Mouse (Mus musculus) E14TG2a.4 (cell line): ENCODE results near the gene Ly75.

Experiments
- H3K27me3 ChIP-seq: 2 replicates; pipeline ENCODE4 v1.6.1; 2014; ENCODE audit warnings: low read length, control low read depth; ENCODE audit not compliant: insufficient read depth
- H3K36me3 ChIP-seq: 2 replicates; pipeline ENCODE4 v1.6.1; 2014; ENCODE audit warnings: low read length, control low read depth; ENCODE audit not compliant: insufficient read depth
- H3K4me1 ChIP-seq: replicated peaks from 2 replicates; pipeline ENCODE4 v1.6.1; 2014; ENCODE audit warnings: low read depth, low read length, control low read depth
- H3K4me3 ChIP-seq: replicated peaks from 2 replicates; pipeline ENCODE4 v1.5.1; 2014; ENCODE audit warnings: mild to moderate bottlenecking, low read length
- H3K9me3 ChIP-seq: 2 replicates; pipeline ENCODE4 v1.6.1; 2014; ENCODE audit warnings: low read length, control low read depth
- CTCF ChIP-seq: conservative IDR thresholded peaks from 2 replicates; pipeline ENCODE4 v1.5.1; 2014; ENCODE audit warnings: low read length
- NANOG ChIP-seq: IDR thresholded peaks from 2 replicates; pipeline ENCODE4 v1.6.1; 2014; ENCODE audit warnings: borderline replicate concordance, low read length, mixed read lengths
- POU5F1 ChIP-seq: IDR thresholded peaks from 2 replicates; pipeline ENCODE4 v1.6.1; 2014; ENCODE audit warnings: low read length, borderline replicate concordance

The Ly75 gene

GRCm38 (mm10) chr2:60382858-60383669, at the start of gene Ly75:
Ly75 (minus strand) TSS chr2:60383303.
- Histone ChIP-seq H3K4me3 (peak within 1 kb of the TSS; percentile 85), H3K27me3 (0 out of 2 replicates have a peak, but pooled peaks cover 9% of the 10 kb centered on the region), H3K4me1 (peaks cover 43% of the 10 kb centered on the region), H3K9me3 (no peaks in the 10 kb centered on the region), H3K36me3 (peaks cover 25% of the 10 kb centered on the region)
- TF ChIP-seq CTCF (no peak), POU5F1 (no peak), NANOG (no peak)

- no peaks in the 10 kb centered on the region for H3K27me3 ChIP-seq
- H3K36me3 ChIP-seq, result no peaks in the 10 kb centered on the region
- H3K9me3 ChIP-seq, result no peaks in the 10 kb centered on the region
- no peak overlapping the region for H3K4me3 ChIP-seq
- peaks cover 14% of the 10 kb centered on the region for H3K4me1 ChIP-seq
- TF ChIP-seq CTCF (no peak), POU5F1 (no peak), NANOG (no peak)
Observed at GRCm38 (mm10) chr2:60430315-60431021, 47.4 kb upstream of the Ly75 start.

- TF ChIP-seq POU5F1 (no peak), CTCF (peak; percentile 94)
Observed at GRCm38 (mm10) chr2:60418075-60418474, 35.0 kb upstream of the Ly75 start.

DNA sequence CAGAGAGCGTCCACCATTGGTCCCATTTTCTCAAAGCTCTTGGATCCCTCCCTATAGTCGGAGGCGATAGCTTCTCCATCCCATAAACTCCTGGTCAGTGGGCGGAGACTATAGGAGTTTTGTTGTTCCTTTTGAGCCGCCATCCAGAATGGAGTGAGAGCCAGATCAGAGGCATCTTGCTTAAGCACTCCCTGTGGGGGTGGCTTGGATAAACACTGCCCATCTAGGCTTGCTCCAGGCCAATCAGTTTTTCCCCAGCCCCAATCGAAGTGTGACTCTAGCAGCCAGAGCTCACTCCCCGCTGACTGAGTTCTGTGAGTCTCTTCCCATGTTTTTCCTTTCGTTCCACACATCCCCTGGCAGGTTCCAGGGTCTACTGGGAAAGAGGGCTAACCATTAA, 31.2 kb upstream of the Ly75 start:
- TF ChIP-seq POU5F1, result no peak
- no peak for TF ChIP-seq CTCF
- H3K9me3 ChIP-seq, result no peaks in the 10 kb centered on the region
- no peaks in the 10 kb centered on the region for H3K27me3 ChIP-seq

More at GRCm38 (mm10) chr2:60418075-60418474, 35.0 kb upstream of the Ly75 start:
- no peaks in the 10 kb centered on the region for H3K27me3 ChIP-seq
- H3K9me3 ChIP-seq, result no peaks in the 10 kb centered on the region
- H3K4me3 ChIP-seq, result no peak overlapping the region
- no peaks in the 10 kb centered on the region for H3K36me3 ChIP-seq
- H3K4me1 ChIP-seq, result peaks cover 21% of the 10 kb centered on the region

GRCm38 (mm10) chr2:60413006-60413650, 30.0 kb upstream of the Ly75 start:
- Histone ChIP-seq H3K36me3 (no peaks in the 10 kb centered on the region), H3K4me3 (no peak overlapping the region), H3K27me3 (no peaks in the 10 kb centered on the region), H3K4me1 (peaks cover 70% of the 10 kb centered on the region), H3K9me3 (no peaks in the 10 kb centered on the region)
- no peak for TF ChIP-seq CTCF
- TF ChIP-seq POU5F1, result no peak
- no peak for TF ChIP-seq NANOG

More for the DNA sequence above, 31.2 kb upstream of the Ly75 start:
- Histone ChIP-seq H3K4me1 (peaks cover 59% of the 10 kb centered on the region), H3K4me3 (peak overlapping the region; percentile 58), H3K36me3 (no peaks in the 10 kb centered on the region)

- TF ChIP-seq POU5F1 (no peak), NANOG (peak; percentile 36; the same call in 1 of the 2 replicates), CTCF (no peak)
- Histone ChIP-seq H3K9me3 (no peaks in the 10 kb centered on the region), H3K36me3 (no peaks in the 10 kb centered on the region), H3K4me3 (peak overlapping the region; percentile 48), H3K4me1 (peaks cover 89% of the 10 kb centered on the region), H3K27me3 (no peaks in the 10 kb centered on the region)
Observed at GRCm38 (mm10) chr2:60411181-60411580, 28.1 kb upstream of the Ly75 start.

DNA sequence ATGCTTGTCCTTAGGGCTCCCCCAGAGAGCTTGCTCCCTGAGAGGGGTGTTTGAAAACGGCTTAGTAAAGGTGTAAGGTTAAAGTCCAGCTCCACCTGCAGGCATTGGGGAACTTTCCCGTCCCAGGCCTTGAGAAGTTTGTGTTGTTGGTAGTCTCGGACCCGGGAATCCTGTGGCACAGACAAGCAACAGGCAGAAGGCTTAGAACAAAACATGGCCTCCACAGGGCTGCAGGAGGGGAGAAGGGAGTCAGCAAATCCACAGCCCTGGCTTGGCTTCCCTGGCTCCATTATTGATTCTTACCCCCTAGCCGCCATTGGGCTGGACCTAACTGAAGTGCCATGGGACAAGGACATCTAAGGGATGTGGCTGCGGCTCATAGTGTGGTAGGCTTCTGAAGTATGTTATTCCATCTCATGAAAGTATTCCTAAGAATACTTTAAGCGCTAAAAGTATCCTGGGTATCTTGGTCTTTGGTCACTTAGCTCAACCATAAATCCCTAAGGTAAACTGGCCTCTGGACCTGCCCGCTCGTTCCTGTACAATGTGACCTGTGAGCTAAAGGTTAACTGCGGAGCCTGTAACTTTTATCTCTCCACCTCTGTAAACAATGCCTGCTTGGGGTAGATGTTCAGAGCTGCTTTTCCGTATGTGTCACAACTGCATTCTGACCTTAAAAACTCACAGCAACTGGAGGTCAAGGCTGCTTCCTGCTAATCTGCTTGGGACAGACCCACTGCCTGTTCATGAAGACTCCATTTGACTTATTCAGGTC, 27.1 kb upstream of the Ly75 start:
- Histone ChIP-seq H3K4me1 (peaks cover 93% of the 10 kb centered on the region), H3K27me3 (no peaks in the 10 kb centered on the region), H3K36me3 (no peaks in the 10 kb centered on the region), H3K9me3 (no peaks in the 10 kb centered on the region), H3K4me3 (peak overlapping the region; percentile 37)
- TF ChIP-seq CTCF (no peak), NANOG (no peak), POU5F1 (no peak)
